Mouse (Mus musculus) right cerebral cortex, adult 2 months (tissue): Measurements from ENCODE around the gene Ypel3.

Source experiments
- DNase-seq, 2 experiments: peaks; one replicate each; pipeline ENCODE4 v3.0.0; 2021 to 2022; ENCODE audit warnings: low spot score in 2 of 2

Gene Ypel3

GRCm38 (mm10) chr7:126793456-126794270 lies 16.9 kb downstream of the Ypel3 start:
- DNase-seq: no peak

DNA sequence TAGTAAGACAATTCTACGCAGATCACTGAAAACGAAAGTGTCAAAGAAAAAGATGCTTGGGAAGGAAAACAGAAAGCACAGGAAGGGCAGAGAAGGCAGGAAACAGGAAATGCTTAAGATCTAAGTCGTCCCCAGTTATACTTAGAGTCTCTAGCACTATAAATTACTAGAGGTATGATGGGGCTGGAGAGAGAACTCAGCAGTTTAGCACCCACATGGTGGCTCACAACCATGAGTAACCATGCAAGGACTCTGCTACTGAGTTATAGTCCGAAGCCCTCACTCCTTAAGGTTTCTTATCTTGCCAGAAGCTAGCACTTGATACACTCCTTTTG lies 17.5 kb downstream of the Ypel3 start:
- no peak for DNase-seq

- DNase-seq: no peak
Measured at GRCm38 (mm10) chr7:126795387-126796317, 18.9 kb downstream of the Ypel3 start.

- peak; percentile 76 to 77 for DNase-seq
Measured at GRCm38 (mm10) chr7:126796350-126796932, 19.7 kb downstream of the Ypel3 start.

GRCm38 (mm10) chr7:126797411-126798126 lies 20.8 kb downstream of the Ypel3 start, which contains the start of gene Fam57b:
TSS of gene Fam57b (plus strand) at chr7:126797668.
- DNase-seq: peak in 1 of 2 experiments; percentile 28

- peak in 1 of 2 experiments; percentile 39 for DNase-seq
Measured at GRCm38 (mm10) chr7:126798127-126799049, 21.6 kb downstream of the Ypel3 start.

DNA sequence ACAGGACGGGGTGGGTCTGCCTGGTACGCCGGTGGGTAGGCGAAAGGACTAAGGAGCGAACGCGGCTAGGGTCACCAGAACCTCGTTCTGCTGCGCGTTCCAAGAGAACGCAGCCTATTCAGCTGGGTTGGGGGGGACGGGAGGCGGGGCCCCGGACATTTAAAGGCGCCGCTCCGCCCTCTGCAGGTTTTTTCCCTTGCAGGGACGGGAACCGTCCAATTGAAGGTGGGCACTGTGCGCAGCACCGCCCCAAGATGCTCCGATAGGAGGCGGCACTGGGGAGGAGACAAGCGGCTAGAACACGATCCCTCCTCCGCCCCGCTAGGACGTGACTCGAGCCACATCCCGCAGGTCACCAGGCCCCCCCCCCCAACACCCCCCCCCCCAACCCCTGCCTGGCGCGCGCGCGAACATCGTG lies 22.3 kb downstream of the Ypel3 start:
- peak; percentile 96 to 98 for DNase-seq

GRCm38 (mm10) chr7:126799468-126800268 lies 22.9 kb downstream of the Ypel3 start:
- peak in 1 of 2 experiments; percentile 89 for DNase-seq

DNA sequence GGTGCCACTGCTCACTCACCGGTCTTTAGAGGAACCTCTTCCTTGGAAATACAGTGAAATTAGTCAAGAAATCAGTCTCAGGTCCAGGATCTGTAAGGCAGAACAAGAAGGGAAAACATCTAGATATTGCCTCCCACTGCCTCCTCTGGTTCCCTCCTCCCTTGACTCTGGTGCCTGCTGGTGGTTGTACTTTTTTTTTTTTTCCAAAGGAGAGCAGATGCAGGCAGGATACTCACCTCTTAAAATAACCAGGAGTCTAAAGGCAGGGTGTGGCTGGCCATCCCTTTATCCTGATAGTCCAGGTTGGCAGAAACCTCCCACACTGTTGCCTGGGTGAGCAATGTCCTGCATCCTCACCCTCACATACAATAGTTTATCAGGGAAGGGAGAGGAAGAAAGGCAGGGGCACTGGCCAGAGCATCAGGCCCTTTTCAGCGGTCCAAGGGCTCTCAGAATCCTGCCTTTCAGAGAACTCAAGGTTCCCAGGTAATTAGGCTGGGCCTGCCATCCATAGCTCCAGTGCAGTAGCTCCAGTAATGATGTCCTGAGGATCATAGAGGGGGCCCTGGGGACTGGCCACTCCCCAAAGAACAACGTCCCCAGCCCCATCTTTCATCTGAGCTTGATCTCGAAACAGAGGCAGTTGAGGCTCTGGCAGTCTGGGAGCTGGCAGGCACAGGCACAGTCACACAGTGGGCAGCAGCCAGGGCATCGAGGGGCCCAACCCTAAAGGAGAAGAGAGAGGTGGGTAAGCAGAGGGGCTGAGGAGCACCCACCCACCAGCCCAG lies 23.7 kb downstream of the Ypel3 start:
- peak; percentile 45 to 58 for DNase-seq

DNA sequence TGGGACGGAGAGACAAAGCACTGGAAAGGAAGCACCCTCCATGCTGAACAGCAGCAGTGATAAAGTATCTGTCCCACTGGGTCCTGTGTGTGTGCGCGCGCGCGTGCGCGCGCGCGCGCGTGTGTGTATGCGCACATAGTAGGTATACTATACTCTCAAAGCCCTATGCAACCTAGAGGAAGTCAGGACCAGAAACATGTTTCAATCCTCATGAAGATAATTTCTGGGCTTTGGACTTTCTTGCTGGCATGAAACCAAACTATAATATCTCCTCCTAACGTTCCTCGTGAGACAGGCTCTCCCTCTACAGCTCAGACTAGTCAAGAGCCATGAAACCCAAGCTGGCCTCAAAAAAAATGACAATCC lies 24.3 kb downstream of the Ypel3 start:
- no peak for DNase-seq

DNA sequence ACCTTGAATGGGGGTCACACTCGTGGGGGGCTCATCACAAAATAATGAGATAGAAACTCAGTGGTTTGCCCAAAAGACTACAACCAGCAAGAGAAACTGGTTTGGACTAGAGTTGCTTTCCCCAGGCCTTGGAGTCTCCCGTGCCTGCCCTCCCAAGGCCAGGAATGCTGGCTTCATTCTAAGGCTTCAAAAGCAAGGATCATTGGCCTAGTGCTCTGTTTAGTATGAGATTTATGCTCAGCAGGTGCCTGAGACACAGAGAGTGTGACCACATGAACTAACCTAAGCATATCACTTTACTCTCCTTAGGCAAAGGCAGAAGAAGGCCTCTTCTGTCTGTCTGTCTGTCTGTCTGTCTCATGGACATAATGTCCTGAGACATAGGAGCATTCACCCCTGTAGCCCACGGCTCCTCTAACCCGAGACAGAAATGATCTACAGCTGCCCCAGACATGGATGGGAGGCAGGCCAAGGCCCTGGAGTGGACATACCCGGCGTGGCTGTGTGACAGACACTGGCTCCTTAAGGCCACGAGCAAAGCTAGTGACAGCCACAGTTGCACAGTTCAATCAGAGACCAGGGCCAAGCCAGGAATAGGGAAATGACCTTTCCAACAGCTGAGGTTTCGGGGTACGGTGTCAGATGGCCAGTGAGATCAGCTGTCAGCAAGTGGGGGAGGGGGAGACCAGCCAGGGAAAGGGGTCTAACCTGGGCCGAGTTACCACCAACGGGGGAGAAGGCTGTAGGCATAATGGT lies 25.6 kb downstream of the Ypel3 start:
- no peak for DNase-seq

- DNase-seq: no peak
Measured at GRCm38 (mm10) chr7:126803181-126803580, 26.4 kb downstream of the Ypel3 start.

- DNase-seq: no peak
Measured at GRCm38 (mm10) chr7:126803751-126804150, 27.0 kb downstream of the Ypel3 start.

GRCm38 (mm10) chr7:126806956-126807355 lies 30.2 kb downstream of the Ypel3 start:
- DNase-seq: no peak

GRCm38 (mm10) chr7:126807405-126807804 lies 30.6 kb downstream of the Ypel3 start:
- DNase-seq: no peak

- peak; percentile 94 to 96 for DNase-seq
Measured at GRCm38 (mm10) chr7:126808703-126809455, 32.1 kb downstream of the Ypel3 start.

- no peak for DNase-seq
Measured at GRCm38 (mm10) chr7:126809723-126810369, 33.1 kb downstream of the Ypel3 start.
